Mouse (Mus musculus): ENCODE results near the gene Gm4631.
"Not testable (repeated sequence)": the region's sequence is repeated elsewhere in the genome, so short reads cannot be mapped to it uniquely, and the experiment has no call there.

Gene Gm4631

GRCm38 (mm10) chr2:175338097-175338496 lies at the start of gene Gm4631:
Gene Gm4631, minus strand, starts transcription at chr2:175338197.
- not testable (repeated sequence) for DNase-seq

- not testable (repeated sequence) for DNase-seq
Measured at GRCm38 (mm10) chr2:175372136-175372535, 34.1 kb upstream of the Gm4631 start, which contains the start of gene Zfp968. Gene Zfp968, plus strand, starts transcription at chr2:175372436.

GRCm38 (mm10) chr2:175274825-175275224 lies 63.2 kb downstream of the Gm4631 start, which contains the start of gene Gm14440:
Gene Gm14440, plus strand, starts transcription at chr2:175275125.
- DNase-seq, result not testable (repeated sequence)

Data from right cerebral cortex, postnatal 25 days (tissue).